Mouse (Mus musculus): ENCODE data around the gene Palb2.

Palb2 gene

GRCm38 (mm10) chr7:122098009-122098408 is 34.8 kb downstream of the Palb2 start:
- DNase-seq, result no peak

GRCm38 (mm10) chr7:122094564-122095330 is 38.0 kb downstream of the Palb2 start:
- DNase-seq, result peak in 1 of 2 experiments; percentile 11

- DNase-seq, result peak in 1 of 2 experiments; percentile 24
Measured at GRCm38 (mm10) chr7:122087195-122087982, 45.4 kb downstream of the Palb2 start.

- no peak for DNase-seq
Measured at GRCm38 (mm10) chr7:122081071-122081470, 51.7 kb downstream of the Palb2 start.

GRCm38 (mm10) chr7:122079798-122080554 is 52.8 kb downstream of the Palb2 start:
- no peak for DNase-seq

- DNase-seq, result no peak
Measured at GRCm38 (mm10) chr7:122074374-122074773, 58.4 kb downstream of the Palb2 start.

GRCm38 (mm10) chr7:122067517-122068381 is 65.0 kb downstream of the Palb2 start:
- DNase-seq, result no peak

- peak; percentile 87 to 93 for DNase-seq
Measured at GRCm38 (mm10) chr7:122066945-122067516, 65.8 kb downstream of the Palb2 start, which contains the start of the genes Ubfd1 and Ears2. Gene Ubfd1 (plus strand): TSS chr7:122067175. Gene Ears2 (minus strand): TSS chr7:122067263.

- no peak for DNase-seq
Measured at GRCm38 (mm10) chr7:122066102-122066944, 66.5 kb downstream of the Palb2 start.

- DNase-seq, result no peak
Measured at GRCm38 (mm10) chr7:122065656-122066055, 67.1 kb downstream of the Palb2 start.
